Mouse (Mus musculus): ENCODE data around the gene Zbtb16.

Zbtb16 gene

GRCm38 (mm10) chr9:48607417-48607816, 228.6 kb downstream of the Zbtb16 start:
- in situ Hi-C loops (cut with MboI, MseI): loop anchor here (10.0 kb wide), 1 partner anchor 843 kb away; no protein-coding TSS in a partner anchor

- in situ Hi-C loops (cut with MboI, MseI): loop anchor here (10.0 kb wide), 1 partner anchor 841 kb away; no protein-coding TSS in a partner anchor
Observed at GRCm38 (mm10) chr9:48606171-48606570, 229.9 kb downstream of the Zbtb16 start.

GRCm38 (mm10) chr9:48605697-48606096, 230.3 kb downstream of the Zbtb16 start:
- in situ Hi-C loops (cut with MboI, MseI): loop anchor here (10.0 kb wide), 1 partner anchor 841 kb away; no protein-coding TSS in a partner anchor

DNA sequence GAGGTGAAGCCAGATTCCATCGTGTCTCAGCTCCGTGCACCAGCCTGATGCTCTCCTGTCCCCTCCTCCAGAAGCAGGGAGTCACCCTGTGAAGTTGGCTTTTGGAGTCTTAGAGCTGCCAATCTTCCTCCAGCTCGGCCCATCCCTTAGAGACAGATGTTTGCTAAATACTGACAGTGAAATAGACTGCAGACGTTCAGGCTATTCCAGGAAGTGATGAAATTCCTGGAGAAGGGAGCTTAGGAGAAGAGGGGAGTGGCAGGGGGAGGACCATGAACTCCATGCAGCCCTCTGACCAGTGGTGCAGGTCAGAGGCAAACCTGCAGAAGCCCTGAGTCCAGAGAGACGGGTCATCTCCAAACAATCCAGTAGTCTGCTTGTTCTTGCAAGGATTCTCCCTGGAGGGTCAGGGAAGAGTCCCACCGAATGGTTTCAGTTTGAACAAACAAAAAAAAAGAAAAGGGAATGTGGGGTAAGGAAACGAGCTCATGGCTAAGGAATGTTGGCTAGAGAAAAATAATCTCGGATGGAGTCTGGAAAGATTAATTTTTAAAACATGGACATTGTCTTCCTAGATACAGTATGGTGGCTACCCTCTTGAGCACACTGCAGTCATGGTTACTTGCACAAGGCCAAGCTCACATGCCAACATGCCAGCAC, 231.0 kb downstream of the Zbtb16 start, which contains the start of gene Nnmt:
Nnmt (minus strand) TSS at position 215 of the 660 bp plus-strand sequence.
- in situ Hi-C loops (cut with MboI, MseI): loop anchor here (10.0 kb wide), 1 partner anchor 840 kb away; no protein-coding TSS in a partner anchor
